Mouse (Mus musculus): Measurements from ENCODE around the gene Xlr4a. TPM values are rescaled to one million over a fixed set of nuclear protein-coding genes. Genes with fewer than 3 reads are reported as not detected.
"Not testable (repeated sequence)": the region's sequence is repeated elsewhere in the genome, so short reads cannot be mapped to it uniquely, and the experiment has no call there.

Gene Xlr4a
- total RNA-seq (2014; rRNA removed; ENCODE audit: low replicate concordance) (0.23 TPM in 1 of 2 replicates, not detected in the other), polyA plus RNA-seq (2015; fragmentation: Nextera tagmentation; extraction: Ambion mirVana) (2.2 TPM in 1 of 2 replicates, not detected in the other)

GRCm38 (mm10) chrX:73082267-73083055 lies at the start of gene Xlr4a:
TSS of gene Xlr4a (minus strand) at chrX:73082478.
- not testable (repeated sequence) for H3K27me3 ChIP-seq (ENCODE audit: control insufficient read depth, insufficient read depth, low read length); H3K4me1 ChIP-seq (ENCODE audit: control insufficient read depth, insufficient read depth); H3K9me3 ChIP-seq (replicated peaks; ENCODE audit: control insufficient read depth, low read length); H3K4me2 ChIP-seq (ENCODE audit: low read depth, low read length); H3K27ac ChIP-seq (ENCODE audit: low read depth); DNase-seq (ENCODE audit: low spot score); H3K9ac ChIP-seq (replicated peaks; ENCODE audit: low read depth, low read length); ATAC-seq (ENCODE audit: insufficient read depth, low read depth); H3K36me3 ChIP-seq (replicated peaks; ENCODE audit: control insufficient read depth, insufficient read depth, low read length); H3K4me3 ChIP-seq (ENCODE audit: low read depth, low read length)
- 77% methylated on average over 17 of the region's 19 CpGs for WGBS

GRCm38 (mm10) chrX:73122859-73123829 lies 40.9 kb upstream of the Xlr4a start:
- no CpG with 5 or more reads among the region's 12 CpGs for WGBS
- not testable (repeated sequence) for H3K36me3 ChIP-seq (replicated peaks; ENCODE audit: control insufficient read depth, insufficient read depth, low read length); H3K4me3 ChIP-seq (ENCODE audit: low read depth, low read length); H3K9me3 ChIP-seq (replicated peaks; ENCODE audit: control insufficient read depth, low read length); H3K27ac ChIP-seq (ENCODE audit: low read depth); H3K9ac ChIP-seq (replicated peaks; ENCODE audit: low read depth, low read length); ATAC-seq (ENCODE audit: insufficient read depth, low read depth); H3K4me1 ChIP-seq (ENCODE audit: control insufficient read depth, insufficient read depth); H3K4me2 ChIP-seq (ENCODE audit: low read depth, low read length); DNase-seq (ENCODE audit: low spot score); H3K27me3 ChIP-seq (ENCODE audit: control insufficient read depth, insufficient read depth, low read length)

GRCm38 (mm10) chrX:73116747-73117146 lies 34.5 kb upstream of the Xlr4a start, which contains the start of gene Gm14685:
TSS of gene Gm14685 (plus strand) at chrX:73117047.
- WGBS, result no CpG with 5 or more reads among the region's 7 CpGs
- H3K36me3 ChIP-seq (replicated peaks; ENCODE audit: control insufficient read depth, insufficient read depth, low read length), result not testable (repeated sequence)

GRCm38 (mm10) chrX:73096941-73097508 lies 14.7 kb upstream of the Xlr4a start, which contains the start of gene Xlr3a:
TSS of gene Xlr3a (minus strand) at chrX:73097095.
- H3K9me3 ChIP-seq (replicated peaks; ENCODE audit: control insufficient read depth, low read length); H3K27me3 ChIP-seq (ENCODE audit: control insufficient read depth, insufficient read depth, low read length); H3K27ac ChIP-seq (ENCODE audit: low read depth); H3K4me3 ChIP-seq (ENCODE audit: low read depth, low read length); ATAC-seq (ENCODE audit: insufficient read depth, low read depth); DNase-seq (ENCODE audit: low spot score); H3K36me3 ChIP-seq (replicated peaks; ENCODE audit: control insufficient read depth, insufficient read depth, low read length); H3K4me2 ChIP-seq (ENCODE audit: low read depth, low read length); H3K4me1 ChIP-seq (ENCODE audit: control insufficient read depth, insufficient read depth); H3K9ac ChIP-seq (replicated peaks; ENCODE audit: low read depth, low read length): not testable (repeated sequence)
- 72% methylated on average over 13 of the region's 13 CpGs for WGBS

More at GRCm38 (mm10) chrX:73116747-73117146, 34.5 kb upstream of the Xlr4a start, which contains the start of gene Gm14685:
- ATAC-seq (ENCODE audit: insufficient read depth, low read depth); DNase-seq (ENCODE audit: low spot score); H3K4me1 ChIP-seq (ENCODE audit: control insufficient read depth, insufficient read depth); H3K4me3 ChIP-seq (ENCODE audit: low read depth, low read length); H3K9ac ChIP-seq (replicated peaks; ENCODE audit: low read depth, low read length); H3K4me2 ChIP-seq (ENCODE audit: low read depth, low read length); H3K27ac ChIP-seq (ENCODE audit: low read depth); H3K9me3 ChIP-seq (replicated peaks; ENCODE audit: control insufficient read depth, low read length); H3K27me3 ChIP-seq (ENCODE audit: control insufficient read depth, insufficient read depth, low read length): not testable (repeated sequence)

- not testable (repeated sequence) for H3K4me1 ChIP-seq (ENCODE audit: control insufficient read depth, insufficient read depth); H3K4me3 ChIP-seq (ENCODE audit: low read depth, low read length); H3K9ac ChIP-seq (replicated peaks; ENCODE audit: low read depth, low read length); H3K27me3 ChIP-seq (ENCODE audit: control insufficient read depth, insufficient read depth, low read length); H3K36me3 ChIP-seq (replicated peaks; ENCODE audit: control insufficient read depth, insufficient read depth, low read length); ATAC-seq (ENCODE audit: insufficient read depth, low read depth); H3K9me3 ChIP-seq (replicated peaks; ENCODE audit: control insufficient read depth, low read length); H3K27ac ChIP-seq (ENCODE audit: low read depth); DNase-seq (ENCODE audit: low spot score); H3K4me2 ChIP-seq (ENCODE audit: low read depth, low read length)
- 100% methylated on average over 1 of the region's 5 CpGs for WGBS
These were observed 15.4 kb downstream of the Xlr4a start for GRCm38 (mm10) chrX:73066765-73067312.

Data from heart, postnatal 0 days (tissue).